Mouse (Mus musculus): ENCODE measurements at regions not wholly inside any gene's neighbourhood (a gene's known extent, or its start where the extent isn't known, plus 50 kb on each side); places are given as distances from the start of the nearest gene placed in this dataset.

DNA sequence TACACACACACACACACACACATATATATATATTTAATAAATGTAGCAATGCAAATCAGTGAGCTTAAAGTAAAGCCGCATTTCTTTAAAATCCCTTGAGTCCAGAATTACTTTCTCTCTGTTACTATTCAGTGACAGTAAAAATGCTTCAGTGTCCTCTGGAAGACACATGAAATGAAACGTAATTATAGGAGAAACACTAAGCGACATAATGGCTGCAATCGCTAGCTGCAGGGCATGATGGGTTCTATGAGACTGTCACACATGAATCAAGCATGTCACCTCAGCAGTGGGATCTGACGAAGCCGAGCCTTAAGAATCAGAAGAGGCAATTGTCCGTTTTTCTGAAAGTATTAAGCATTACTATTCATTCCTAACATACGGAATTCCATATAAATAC, 385.7 kb downstream of the Basp1 start:
- H3K27ac ChIP-seq (replicated peaks in 1 of 2; ENCODE audit: control insufficient read depth in 1 of 2, insufficient read depth in 1 of 2, low read depth in 2 of 2, low read length in 2 of 2): no peak overlapping the region
- no peak for ATAC-seq (ENCODE audit: insufficient number of reproducible peaks, insufficient read depth, low FRiP score, low read depth)
- no peak overlapping the region for H3K4me2 ChIP-seq (ENCODE audit: low read length)
- H3K4me3 ChIP-seq (ENCODE audit: control insufficient read depth in 1 of 2, insufficient read depth in 1 of 2, low read depth in 1 of 2, low read length in 2 of 2): no peak overlapping the region
- no peaks in the 10 kb centered on the region for H3K27me3 ChIP-seq (ENCODE audit: control insufficient read depth, insufficient read depth, low read length)
- no peaks in the 10 kb centered on the region for H3K36me3 ChIP-seq (ENCODE audit: control insufficient read depth, insufficient read depth, low read length)
- H3K4me1 ChIP-seq (ENCODE audit: control insufficient read depth in 2 of 2, insufficient read depth in 2 of 2, low read length in 2 of 2): peaks cover 0 to 4% of the 10 kb centered on the region in 2 experiments; a peak in 1 of 4 replicates
- H3K9me3 ChIP-seq (ENCODE audit: control insufficient read depth, low read length): 0 out of 2 replicates have a peak, but pooled peaks cover 4% of the 10 kb centered on the region
- H3K9ac ChIP-seq (ENCODE audit: low read length): no peak overlapping the region
- 79% methylated on average over 8 of the region's 8 CpGs for WGBS

- ATAC-seq (ENCODE audit: insufficient number of reproducible peaks, insufficient read depth, low FRiP score, low read depth): no peak
- no peaks in the 10 kb centered on the region for H3K36me3 ChIP-seq (ENCODE audit: control insufficient read depth, insufficient read depth, low read length)
- H3K27ac ChIP-seq (replicated peaks in 1 of 2; ENCODE audit: control insufficient read depth in 1 of 2, insufficient read depth in 1 of 2, low read depth in 2 of 2, low read length in 2 of 2): no peak overlapping the region
- peaks cover 0 to 4% of the 10 kb centered on the region in 2 experiments; a peak in 1 of 4 replicates for H3K4me1 ChIP-seq (ENCODE audit: control insufficient read depth in 2 of 2, insufficient read depth in 2 of 2, low read length in 2 of 2)
- no peak overlapping the region for H3K9ac ChIP-seq (ENCODE audit: low read length)
- no peaks in the 10 kb centered on the region for H3K27me3 ChIP-seq (ENCODE audit: control insufficient read depth, insufficient read depth, low read length)
- H3K4me2 ChIP-seq (ENCODE audit: low read length): peak overlapping the region; percentile 48
- 8% methylated on average over 15 of the region's 15 CpGs for WGBS
- H3K9me3 ChIP-seq (ENCODE audit: control insufficient read depth, low read length): 0 out of 2 replicates have a peak, but pooled peaks cover 4% of the 10 kb centered on the region
- H3K4me3 ChIP-seq (ENCODE audit: control insufficient read depth in 1 of 2, insufficient read depth in 1 of 2, low read depth in 1 of 2, low read length in 2 of 2): no peak overlapping the region; a peak in 1 of 4 replicates
Measured at GRCm38 (mm10) chr15:25026786-25027461, 386.6 kb downstream of the Basp1 start.

DNA sequence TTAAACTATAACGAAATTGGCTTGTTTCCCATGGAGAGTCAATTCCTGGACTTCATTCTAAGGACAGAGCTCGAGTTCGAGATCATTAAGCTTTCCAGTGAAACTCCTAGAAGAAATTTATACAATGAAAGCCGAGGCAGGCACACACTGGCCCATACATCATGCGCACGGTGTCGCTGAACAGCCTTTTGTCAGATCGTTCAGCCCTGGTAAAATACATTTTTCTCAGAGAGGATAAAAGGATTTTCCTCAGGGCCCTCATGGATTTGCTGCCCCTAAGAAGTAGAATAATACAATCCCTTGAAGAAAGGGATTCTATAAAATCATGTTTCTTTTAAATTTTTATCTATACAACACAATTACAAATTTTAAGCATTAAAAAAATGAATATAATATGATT, 387.2 kb downstream of the Basp1 start:
- Histone ChIP-seq H3K4me3 (ENCODE audit: control insufficient read depth in 1 of 2, insufficient read depth in 1 of 2, low read depth in 1 of 2, low read length in 2 of 2) (no peak overlapping the region), H3K27ac (replicated peaks in 1 of 2; ENCODE audit: control insufficient read depth in 1 of 2, insufficient read depth in 1 of 2, low read depth in 2 of 2, low read length in 2 of 2) (no peak overlapping the region), H3K9me3 (ENCODE audit: control insufficient read depth, low read length) (0 out of 2 replicates have a peak, but pooled peaks cover 4% of the 10 kb centered on the region), H3K4me2 (ENCODE audit: low read length) (peak overlapping the region; percentile 48; the same call in 1 of the 2 replicates), H3K4me1 (ENCODE audit: control insufficient read depth in 2 of 2, insufficient read depth in 2 of 2, low read length in 2 of 2) (peaks cover 0 to 4% of the 10 kb centered on the region in 2 experiments; a peak in 1 of 4 replicates), H3K36me3 (ENCODE audit: control insufficient read depth, insufficient read depth, low read length) (no peaks in the 10 kb centered on the region), H3K27me3 (ENCODE audit: control insufficient read depth, insufficient read depth, low read length) (no peaks in the 10 kb centered on the region), H3K9ac (ENCODE audit: low read length) (no peak overlapping the region)
- no peak for ATAC-seq (ENCODE audit: insufficient number of reproducible peaks, insufficient read depth, low FRiP score, low read depth)
- 74% methylated on average over 8 of the region's 8 CpGs for WGBS

- Histone ChIP-seq H3K4me3 (ENCODE audit: control insufficient read depth in 1 of 2, insufficient read depth in 1 of 2, low read depth in 1 of 2, low read length in 2 of 2) (no peak overlapping the region), H3K4me2 (ENCODE audit: low read length) (no peak overlapping the region), H3K27ac (replicated peaks in 1 of 2; ENCODE audit: control insufficient read depth in 1 of 2, insufficient read depth in 1 of 2, low read depth in 2 of 2, low read length in 2 of 2) (no peak overlapping the region), H3K9ac (ENCODE audit: low read length) (no peak overlapping the region), H3K9me3 (ENCODE audit: control insufficient read depth, low read length) (0 out of 2 replicates have a peak, but pooled peaks cover 4% of the 10 kb centered on the region), H3K4me1 (ENCODE audit: control insufficient read depth in 2 of 2, insufficient read depth in 2 of 2, low read length in 2 of 2) (no peaks in the 10 kb centered on the region; a peak in 1 of 4 replicates), H3K36me3 (ENCODE audit: control insufficient read depth, insufficient read depth, low read length) (no peaks in the 10 kb centered on the region), H3K27me3 (ENCODE audit: control insufficient read depth, insufficient read depth, low read length) (no peaks in the 10 kb centered on the region)
- WGBS: 44% methylated on average over 3 of the region's 3 CpGs
- no peak for ATAC-seq (ENCODE audit: insufficient number of reproducible peaks, insufficient read depth, low FRiP score, low read depth)
Measured at GRCm38 (mm10) chr15:25020916-25021315, 392.6 kb downstream of the Basp1 start.

GRCm38 (mm10) chr15:25019352-25019941, 394.1 kb downstream of the Basp1 start:
- Histone ChIP-seq H3K4me2 (ENCODE audit: low read length) (no peak overlapping the region), H3K9me3 (ENCODE audit: control insufficient read depth, low read length) (0 out of 2 replicates have a peak, but pooled peaks cover 4% of the 10 kb centered on the region), H3K27ac (replicated peaks in 1 of 2; ENCODE audit: control insufficient read depth in 1 of 2, insufficient read depth in 1 of 2, low read depth in 2 of 2, low read length in 2 of 2) (no peak overlapping the region), H3K9ac (ENCODE audit: low read length) (no peak overlapping the region), H3K27me3 (ENCODE audit: control insufficient read depth, insufficient read depth, low read length) (no peaks in the 10 kb centered on the region), H3K36me3 (ENCODE audit: control insufficient read depth, insufficient read depth, low read length) (no peaks in the 10 kb centered on the region), H3K4me1 (ENCODE audit: control insufficient read depth in 2 of 2, insufficient read depth in 2 of 2, low read length in 2 of 2) (no peaks in the 10 kb centered on the region; a peak in 1 of 4 replicates), H3K4me3 (ENCODE audit: control insufficient read depth in 1 of 2, insufficient read depth in 1 of 2, low read depth in 1 of 2, low read length in 2 of 2) (no peak overlapping the region)
- 88% methylated on average over 12 of the region's 12 CpGs for WGBS
- ATAC-seq (ENCODE audit: insufficient number of reproducible peaks, insufficient read depth, low FRiP score, low read depth): no peak

DNA sequence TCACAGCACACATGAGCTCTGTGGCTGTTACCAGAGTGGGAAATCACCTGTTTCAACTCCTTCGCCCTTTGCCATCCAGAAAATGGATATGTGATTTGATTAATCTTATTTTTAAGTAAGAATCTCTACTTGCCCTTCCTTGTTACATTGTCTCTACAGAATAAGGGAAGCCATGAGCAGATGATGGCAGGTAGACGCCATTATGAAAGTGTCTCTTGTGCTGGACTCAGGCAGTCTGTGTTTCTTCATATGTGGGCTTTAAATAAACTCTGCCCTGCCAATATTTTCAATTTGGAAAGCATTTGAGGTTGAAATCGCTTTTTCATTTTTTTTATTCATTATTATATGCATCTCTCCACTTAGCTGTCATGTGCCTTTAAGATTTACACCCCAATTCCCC, 394.6 kb downstream of the Basp1 start:
- no peaks in the 10 kb centered on the region for H3K27me3 ChIP-seq (ENCODE audit: control insufficient read depth, insufficient read depth, low read length)
- no peak overlapping the region for H3K4me2 ChIP-seq (ENCODE audit: low read length)
- WGBS: 75% methylated on average over 3 of the region's 3 CpGs
- H3K27ac ChIP-seq (replicated peaks in 1 of 2; ENCODE audit: control insufficient read depth in 1 of 2, insufficient read depth in 1 of 2, low read depth in 2 of 2, low read length in 2 of 2): no peak overlapping the region
- H3K9ac ChIP-seq (ENCODE audit: low read length): no peak overlapping the region
- no peaks in the 10 kb centered on the region for H3K36me3 ChIP-seq (ENCODE audit: control insufficient read depth, insufficient read depth, low read length)
- H3K4me1 ChIP-seq (ENCODE audit: control insufficient read depth in 2 of 2, insufficient read depth in 2 of 2, low read length in 2 of 2): no peaks in the 10 kb centered on the region; a peak in 1 of 4 replicates
- H3K4me3 ChIP-seq (ENCODE audit: control insufficient read depth in 1 of 2, insufficient read depth in 1 of 2, low read depth in 1 of 2, low read length in 2 of 2): no peak overlapping the region
- 0 out of 2 replicates have a peak, but pooled peaks cover 4% of the 10 kb centered on the region for H3K9me3 ChIP-seq (ENCODE audit: control insufficient read depth, low read length)
- no peak for ATAC-seq (ENCODE audit: insufficient number of reproducible peaks, insufficient read depth, low FRiP score, low read depth)

DNA sequence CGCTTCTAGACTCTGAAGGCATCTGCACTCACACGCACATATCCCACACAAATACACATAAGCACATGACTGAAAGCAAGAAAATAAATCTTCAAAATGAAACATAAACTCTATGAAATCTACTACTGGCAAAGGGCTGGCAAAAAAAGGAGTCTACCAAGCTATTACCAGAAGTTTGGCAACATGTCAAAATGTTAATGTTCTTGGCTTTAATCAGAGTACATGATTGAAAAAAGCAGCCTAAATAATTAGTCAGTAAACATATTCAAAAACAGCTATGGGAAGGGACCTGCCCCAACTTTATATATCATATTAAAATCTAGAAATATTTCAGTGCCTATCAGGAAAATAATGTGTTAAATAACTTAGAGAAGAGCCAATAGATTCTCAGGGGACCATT, 405.8 kb downstream of the Basp1 start:
- WGBS: 89% methylated on average over 2 of the region's 2 CpGs
- no peaks in the 10 kb centered on the region for H3K4me1 ChIP-seq (ENCODE audit: control insufficient read depth in 2 of 2, insufficient read depth in 2 of 2, low read length in 2 of 2)

More for the DNA sequence above, 405.8 kb downstream of the Basp1 start:
- no peak overlapping the region for H3K9ac ChIP-seq (ENCODE audit: low read length)
- H3K4me3 ChIP-seq (ENCODE audit: control insufficient read depth in 1 of 2, insufficient read depth in 1 of 2, low read depth in 1 of 2, low read length in 2 of 2): no peak overlapping the region
- H3K36me3 ChIP-seq (ENCODE audit: control insufficient read depth, insufficient read depth, low read length): no peaks in the 10 kb centered on the region
- no peak for ATAC-seq (ENCODE audit: insufficient number of reproducible peaks, insufficient read depth, low FRiP score, low read depth)
- no peaks in the 10 kb centered on the region for H3K9me3 ChIP-seq (ENCODE audit: control insufficient read depth, low read length)
- H3K27me3 ChIP-seq (ENCODE audit: control insufficient read depth, insufficient read depth, low read length): no peaks in the 10 kb centered on the region
- no peak overlapping the region for H3K27ac ChIP-seq (replicated peaks in 1 of 2; ENCODE audit: control insufficient read depth in 1 of 2, insufficient read depth in 1 of 2, low read depth in 2 of 2, low read length in 2 of 2)
- no peak overlapping the region for H3K4me2 ChIP-seq (ENCODE audit: low read length)
